10 mouse cellular contexts compared by ENCODE assay signal in the genomic region with DNA sequence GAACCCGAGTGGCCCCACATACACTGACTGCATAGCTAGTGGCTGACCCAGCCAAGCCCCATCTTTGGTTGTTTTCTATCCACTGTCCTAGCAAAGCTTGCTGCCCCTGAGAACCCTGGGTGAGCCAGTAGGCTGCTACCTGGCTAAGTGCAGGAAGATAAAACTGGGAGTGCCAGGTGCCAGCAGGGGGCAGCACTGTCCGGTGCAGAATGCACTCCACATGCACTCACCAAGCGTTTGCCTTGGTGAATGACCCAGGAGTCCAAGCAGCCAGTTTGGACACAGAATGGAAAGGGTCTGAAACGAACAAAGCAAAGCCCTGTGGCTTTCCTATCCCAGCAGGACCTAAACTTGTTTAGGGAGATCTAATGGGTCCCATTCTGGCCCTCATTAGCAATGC. TPM values are rescaled to one million over a fixed set of nuclear protein-coding genes. Genes with fewer than 3 reads are reported as not detected.
A peak's percentile ranks its signal among the peaks of the same experiment; 100 is the strongest.
DNase-seq lines count a peak whose midpoint lies in the region; ATAC-seq and TF ChIP-seq lines count a peak whose summit lies in the region.
"Had no signal": no experiment of that assay in that cellular context is flagged by ENCODE, and none has a peak within 500 bp of the region (broad histone marks: within the 10 kb centered on the region; RNA-seq: fewer than 3 reads in every experiment).

No protein-coding gene starts in this region.

- ATAC-seq in forebrain, postnatal 0 days, result no peak
- ATAC-seq in forebrain, embryonic 12.5 days (ENCODE audit: low FRiP score), result no peak
- ATAC-seq in midbrain, embryonic 14.5 days (ENCODE audit: low FRiP score, low TSS enrichment), result no peak
- no peak for ATAC-seq in midbrain, embryonic 16.5 days

- H3K4me2 ChIP-seq in forebrain, postnatal 0 days (ENCODE audit: low read depth), result no peak overlapping the region
- no peak overlapping the region for H3K4me2 ChIP-seq in forebrain, embryonic 12.5 days
- no peak overlapping the region for H3K4me2 ChIP-seq in midbrain, embryonic 14.5 days (ENCODE audit: low read length)
- H3K4me2 ChIP-seq in midbrain, embryonic 16.5 days (ENCODE audit: low read length), result no peak overlapping the region

- no peaks in the 10 kb centered on the region for H3K4me1 ChIP-seq in forebrain, postnatal 0 days (ENCODE audit: insufficient read depth)
- H3K4me1 ChIP-seq in forebrain, embryonic 12.5 days, result no peaks in the 10 kb centered on the region
- no peaks in the 10 kb centered on the region for H3K4me1 ChIP-seq in midbrain, embryonic 14.5 days (ENCODE audit: control insufficient read depth, insufficient read depth, low read length)
- H3K4me1 ChIP-seq in midbrain, embryonic 16.5 days (ENCODE audit: control insufficient read depth, insufficient read depth, low read length), result no peaks in the 10 kb centered on the region

- H3K9ac ChIP-seq in forebrain, postnatal 0 days, result no peak overlapping the region
- H3K9ac ChIP-seq in forebrain, embryonic 12.5 days, result no peak overlapping the region
- H3K9ac ChIP-seq in midbrain, embryonic 14.5 days (replicated peaks; ENCODE audit: low read length), result no peak overlapping the region
- H3K9ac ChIP-seq in midbrain, embryonic 16.5 days (ENCODE audit: low read depth, low read length), result no peak overlapping the region

- no peak overlapping the region for H3K27ac ChIP-seq in forebrain, postnatal 0 days (ENCODE audit: low read depth, low read length)
- no peak overlapping the region for H3K27ac ChIP-seq in forebrain, embryonic 12.5 days
- no peak overlapping the region for H3K27ac ChIP-seq in midbrain, embryonic 14.5 days (replicated peaks; ENCODE audit: low read depth, low read length)
- H3K27ac ChIP-seq in midbrain, embryonic 16.5 days (ENCODE audit: low read length), result no peak overlapping the region

- H3K27me3 ChIP-seq in forebrain, postnatal 0 days (ENCODE audit: insufficient read depth, low read length), result no peaks in the 10 kb centered on the region
- H3K27me3 ChIP-seq in forebrain, embryonic 12.5 days, result no peaks in the 10 kb centered on the region
- H3K27me3 ChIP-seq in midbrain, embryonic 14.5 days (ENCODE audit: control insufficient read depth, insufficient read depth, low read length), result no peaks in the 10 kb centered on the region
- H3K27me3 ChIP-seq in midbrain, embryonic 16.5 days (ENCODE audit: control insufficient read depth, insufficient read depth, low read depth, low read length), result no peaks in the 10 kb centered on the region

- peak; percentile 47 for TF ChIP-seq CTCF in forebrain, postnatal 0 days (IDR thresholded peaks at IDR 0.05; ENCODE audit: low read depth)

- no peak overlapping the region for H3K4me3 ChIP-seq in forebrain, postnatal 0 days (ENCODE audit: low read depth, low read length)
- no peak overlapping the region for H3K4me3 ChIP-seq in forebrain, embryonic 12.5 days (replicated peaks)
- H3K4me3 ChIP-seq in midbrain, embryonic 14.5 days (replicated peaks; ENCODE audit: low read depth, low read length), result no peak overlapping the region
- H3K4me3 ChIP-seq in midbrain, embryonic 16.5 days (ENCODE audit: low read depth, low read length), result no peak overlapping the region

- no peaks in the 10 kb centered on the region for H3K36me3 ChIP-seq in forebrain, postnatal 0 days (ENCODE audit: insufficient read depth)
- no peaks in the 10 kb centered on the region for H3K36me3 ChIP-seq in forebrain, embryonic 12.5 days (replicated peaks)
- H3K36me3 ChIP-seq in midbrain, embryonic 14.5 days (ENCODE audit: control insufficient read depth, insufficient read depth, low read length), result no peaks in the 10 kb centered on the region
- H3K36me3 ChIP-seq in midbrain, embryonic 16.5 days (ENCODE audit: control insufficient read depth, insufficient read depth, low read length), result no peaks in the 10 kb centered on the region

- DNase-seq in forebrain, postnatal 0 days, result peak; percentile 14
- peak; percentile 42 for DNase-seq in midbrain, embryonic 14.5 days
- DNase-seq in adrenal gland, postnatal 25 days, result peak; percentile 51
- DNase-seq in kidney, postnatal 10 days, result peak; percentile 48
- DNase-seq in mesoderm, embryonic 11.5 days (ENCODE audit: low read depth, low spot score), result peak; percentile 37
- DNase-seq in natural killer cell, adult 2 months (ENCODE audit: low spot score in 2 of 2), result no peak

- H3K9me3 ChIP-seq in forebrain, postnatal 0 days (ENCODE audit: low read length), result no peaks in the 10 kb centered on the region
- no peaks in the 10 kb centered on the region for H3K9me3 ChIP-seq in forebrain, embryonic 12.5 days
- no peaks in the 10 kb centered on the region for H3K9me3 ChIP-seq in midbrain, embryonic 14.5 days (ENCODE audit: control insufficient read depth, low read length)
- H3K9me3 ChIP-seq in midbrain, embryonic 16.5 days (replicated peaks; ENCODE audit: control insufficient read depth, low read length, poor library complexity, severe bottlenecking), result no peaks in the 10 kb centered on the region

- 26% methylated on average over 4 of the region's 4 CpGs for WGBS in forebrain, postnatal 0 days
- 36% methylated on average over 4 of the region's 4 CpGs for WGBS in forebrain, embryonic 12.5 days
- 38% methylated on average over 4 of the region's 4 CpGs for WGBS in midbrain, embryonic 14.5 days
- 39% methylated on average over 4 of the region's 4 CpGs for WGBS in midbrain, embryonic 16.5 days

RNA-seq across cellular contexts. Expression of a gene that starts 8.5 kb away (rescaled TPM):
- total RNA-seq in forebrain, postnatal 0 days (2014; rRNA removed), result 0.08 and 0.19 TPM in 2 replicates
- 0.02 TPM in 1 of 2 replicates, not detected in the other for polyA plus RNA-seq in forebrain, postnatal 0 days (2015; fragmentation: Nextera tagmentation; extraction: Ambion mirVana)
- not detected in 2 replicates for polyA plus RNA-seq in forebrain, embryonic 12.5 days (2016; fragmentation: Nextera tagmentation; extraction: Ambion mirVana)
- not detected in 2 replicates for polyA plus RNA-seq in midbrain, embryonic 14.5 days (2014; fragmentation: Nextera tagmentation; extraction: Ambion mirVana)
- polyA plus RNA-seq in midbrain, embryonic 16.5 days (2015; fragmentation: Nextera tagmentation; extraction: Ambion mirVana), result not detected in 2 replicates
- total RNA-seq in adrenal gland, postnatal 25 days (2021), result not detected in 2 replicates
- total RNA-seq: hematopoietic stem cell, adult 5-6 weeks had no signal

RNA-seq across cellular contexts. Expression of a gene that starts 36.6 kb away (rescaled TPM):
- not detected in 2 replicates for total RNA-seq in forebrain, postnatal 0 days (2014; rRNA removed)
- not detected in 2 replicates for polyA plus RNA-seq in forebrain, postnatal 0 days (2015; fragmentation: Nextera tagmentation; extraction: Ambion mirVana)
- not detected in 2 replicates for polyA plus RNA-seq in forebrain, embryonic 12.5 days (2016; fragmentation: Nextera tagmentation; extraction: Ambion mirVana)
- not detected in 2 replicates for polyA plus RNA-seq in midbrain, embryonic 14.5 days (2014; fragmentation: Nextera tagmentation; extraction: Ambion mirVana)
- polyA plus RNA-seq in midbrain, embryonic 16.5 days (2015; fragmentation: Nextera tagmentation; extraction: Ambion mirVana), result not detected in 2 replicates
- not detected in 2 replicates for total RNA-seq in adrenal gland, postnatal 25 days (2021)
- total RNA-seq: adrenal gland, postnatal 4 days; hematopoietic stem cell, adult 5-6 weeks had no signal

Comparison
In these comparisons a context has a peak if more than half of its experiments do, and no peak if none do; other contexts are left out.
1. DNase-seq: peak in forebrain, postnatal 0 days (single experiment), midbrain, embryonic 14.5 days (single experiment), adrenal gland, postnatal 25 days (single experiment), kidney, postnatal 10 days (single experiment) and mesoderm, embryonic 11.5 days (single experiment); none in natural killer cell, adult 2 months (0 of 2).